Mouse (Mus musculus): Measurements from ENCODE around the gene Pdcd6ip. TPM values are rescaled to one million over a fixed set of nuclear protein-coding genes. Genes with fewer than 3 reads are reported as not detected.

Pdcd6ip gene
- polyA plus RNA-seq, 1 experiment from 2014 or later, result 99.5 TPM

- Histone ChIP-seq H3K27me3 (ENCODE audit: control insufficient read depth, insufficient read depth, low read length) (no peaks in the 10 kb centered on the region), H3K4me1 (ENCODE audit: control insufficient read depth, insufficient read depth, low read length) (no peaks in the 10 kb centered on the region), H3K4me2 (ENCODE audit: low read depth, low read length) (no peak overlapping the region), H3K36me3 (ENCODE audit: control insufficient read depth, insufficient read depth, low read length) (no peaks in the 10 kb centered on the region), H3K4me3 (replicated peaks; ENCODE audit: low read length) (no peak overlapping the region), H3K27ac (ENCODE audit: low read length) (no peak overlapping the region), H3K9ac (ENCODE audit: low read length) (no peak overlapping the region), H3K9me3 (replicated peaks; ENCODE audit: control insufficient read depth, low read length) (no peaks in the 10 kb centered on the region)
- WGBS, result 74% methylated on average over 3 of the region's 3 CpGs
- ATAC-seq (ENCODE audit: insufficient read depth, low FRiP score), result no peak
These were observed 64.0 kb downstream of the Pdcd6ip start for GRCm38 (mm10) chr9:113644076-113644475.

- WGBS, result 72% methylated on average over 15 of the region's 15 CpGs
- no peaks in the 10 kb centered on the region for H3K27me3 ChIP-seq (ENCODE audit: control insufficient read depth, insufficient read depth, low read length)
- H3K4me2 ChIP-seq (ENCODE audit: low read depth, low read length), result no peak overlapping the region
- H3K27ac ChIP-seq (ENCODE audit: low read length), result no peak overlapping the region
- no peak overlapping the region for H3K4me3 ChIP-seq (replicated peaks; ENCODE audit: low read length)
- no peaks in the 10 kb centered on the region for H3K36me3 ChIP-seq (ENCODE audit: control insufficient read depth, insufficient read depth, low read length)
- no peak for ATAC-seq (ENCODE audit: insufficient read depth, low FRiP score)
- H3K4me1 ChIP-seq (ENCODE audit: control insufficient read depth, insufficient read depth, low read length), result no peaks in the 10 kb centered on the region
- H3K9me3 ChIP-seq (replicated peaks; ENCODE audit: control insufficient read depth, low read length), result no peaks in the 10 kb centered on the region
- no peak overlapping the region for H3K9ac ChIP-seq (ENCODE audit: low read length)
These were observed 64.4 kb downstream of the Pdcd6ip start for GRCm38 (mm10) chr9:113643669-113644068.

GRCm38 (mm10) chr9:113634986-113635385, 73.1 kb downstream of the Pdcd6ip start:
- 42% methylated on average over 7 of the region's 7 CpGs for WGBS
- Histone ChIP-seq H3K36me3 (ENCODE audit: control insufficient read depth, insufficient read depth, low read length) (no peaks in the 10 kb centered on the region), H3K9me3 (replicated peaks; ENCODE audit: control insufficient read depth, low read length) (peaks cover 3% of the 10 kb centered on the region; the same call in 1 of the 2 replicates), H3K9ac (ENCODE audit: low read length) (no peak overlapping the region), H3K4me3 (replicated peaks; ENCODE audit: low read length) (no peak overlapping the region), H3K4me2 (ENCODE audit: low read depth, low read length) (no peak overlapping the region), H3K4me1 (ENCODE audit: control insufficient read depth, insufficient read depth, low read length) (no peaks in the 10 kb centered on the region), H3K27me3 (ENCODE audit: control insufficient read depth, insufficient read depth, low read length) (no peaks in the 10 kb centered on the region), H3K27ac (ENCODE audit: low read length) (no peak overlapping the region)
- no peak for ATAC-seq (ENCODE audit: insufficient read depth, low FRiP score)

- Histone ChIP-seq H3K4me3 (replicated peaks; ENCODE audit: low read length) (no peak overlapping the region), H3K9ac (ENCODE audit: low read length) (no peak overlapping the region), H3K27me3 (ENCODE audit: control insufficient read depth, insufficient read depth, low read length) (no peaks in the 10 kb centered on the region), H3K4me2 (ENCODE audit: low read depth, low read length) (no peak overlapping the region), H3K9me3 (replicated peaks; ENCODE audit: control insufficient read depth, low read length) (peaks cover 3% of the 10 kb centered on the region; the same call in 1 of the 2 replicates), H3K4me1 (ENCODE audit: control insufficient read depth, insufficient read depth, low read length) (no peaks in the 10 kb centered on the region), H3K36me3 (ENCODE audit: control insufficient read depth, insufficient read depth, low read length) (no peaks in the 10 kb centered on the region), H3K27ac (ENCODE audit: low read length) (no peak overlapping the region)
- WGBS, result 65% methylated on average over 8 of the region's 8 CpGs
- ATAC-seq (ENCODE audit: insufficient read depth, low FRiP score), result no peak
These were observed 74.8 kb downstream of the Pdcd6ip start for GRCm38 (mm10) chr9:113633168-113633744.

DNA sequence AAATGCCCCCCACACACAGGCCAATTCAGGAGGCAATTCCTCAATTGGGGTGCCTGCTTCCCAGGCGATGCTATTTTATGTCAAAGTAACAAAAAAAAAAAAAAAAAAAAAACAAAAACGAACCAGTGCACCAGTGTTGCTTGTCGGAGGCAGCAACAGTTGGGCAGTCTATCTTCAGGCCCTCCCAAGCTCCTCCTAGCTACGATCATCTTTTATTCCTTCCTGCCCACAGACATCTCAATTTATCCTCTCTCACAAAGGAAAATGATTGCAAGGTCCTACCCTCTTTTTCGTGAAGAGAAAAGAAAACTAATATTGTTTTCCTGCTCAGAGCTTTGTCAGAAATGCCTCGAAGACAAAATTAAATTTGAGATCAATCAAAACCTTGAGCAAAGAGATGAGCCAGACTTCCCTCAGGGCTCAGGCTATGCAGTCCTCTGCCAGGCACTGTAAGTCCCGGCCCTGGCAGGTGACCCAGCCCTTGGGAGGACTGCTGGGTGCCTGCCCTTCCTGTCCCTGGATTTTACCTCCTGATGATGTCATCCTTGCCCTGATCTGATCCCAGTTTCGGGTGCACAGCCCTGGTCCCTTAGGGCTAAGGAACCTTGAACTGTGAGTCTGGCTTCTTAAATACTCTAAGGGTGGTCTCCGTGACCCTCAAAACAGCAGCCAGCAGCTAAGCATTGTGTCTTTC, 75.6 kb downstream of the Pdcd6ip start:
- no peak overlapping the region for H3K4me3 ChIP-seq (replicated peaks; ENCODE audit: low read length)
- H3K9me3 ChIP-seq (replicated peaks; ENCODE audit: control insufficient read depth, low read length), result peaks cover 3% of the 10 kb centered on the region; the same call in 1 of the 2 replicates
- 72% methylated on average over 9 of the region's 9 CpGs for WGBS
- no peaks in the 10 kb centered on the region for H3K27me3 ChIP-seq (ENCODE audit: control insufficient read depth, insufficient read depth, low read length)
- no peaks in the 10 kb centered on the region for H3K4me1 ChIP-seq (ENCODE audit: control insufficient read depth, insufficient read depth, low read length)
- no peak overlapping the region for H3K27ac ChIP-seq (ENCODE audit: low read length)
- no peak overlapping the region for H3K4me2 ChIP-seq (ENCODE audit: low read depth, low read length)
- no peak overlapping the region for H3K9ac ChIP-seq (ENCODE audit: low read length)
- no peak for ATAC-seq (ENCODE audit: insufficient read depth, low FRiP score)
- H3K36me3 ChIP-seq (ENCODE audit: control insufficient read depth, insufficient read depth, low read length), result no peaks in the 10 kb centered on the region

DNA sequence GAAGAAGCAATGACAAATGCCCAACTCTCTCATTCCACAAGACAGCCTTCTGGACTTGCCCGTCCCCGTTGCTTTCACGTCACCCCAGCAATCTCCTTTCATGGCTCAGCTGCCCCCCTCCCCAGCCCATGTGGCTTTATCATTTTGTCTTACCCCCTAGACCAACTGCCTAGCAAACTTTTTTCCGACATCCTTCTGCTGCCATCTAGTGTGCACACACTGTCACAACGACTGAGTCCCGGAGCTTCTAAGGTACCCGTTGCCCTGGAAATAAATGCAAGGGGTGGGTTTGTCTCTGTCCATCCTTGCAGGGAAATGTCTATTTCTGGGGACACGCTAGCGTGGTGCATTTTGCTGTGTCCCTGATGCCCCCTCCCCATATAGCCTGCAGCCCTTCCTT, 78.4 kb downstream of the Pdcd6ip start:
- H3K4me2 ChIP-seq (ENCODE audit: low read depth, low read length), result no peak overlapping the region
- 10% methylated on average over 9 of the region's 9 CpGs for WGBS
- no peak overlapping the region for H3K9ac ChIP-seq (ENCODE audit: low read length)
- no peak overlapping the region for H3K27ac ChIP-seq (ENCODE audit: low read length)
- H3K36me3 ChIP-seq (ENCODE audit: control insufficient read depth, insufficient read depth, low read length), result no peaks in the 10 kb centered on the region
- H3K27me3 ChIP-seq (ENCODE audit: control insufficient read depth, insufficient read depth, low read length), result no peaks in the 10 kb centered on the region
- no peaks in the 10 kb centered on the region for H3K9me3 ChIP-seq (replicated peaks; ENCODE audit: control insufficient read depth, low read length)
- no peak overlapping the region for H3K4me3 ChIP-seq (replicated peaks; ENCODE audit: low read length)
- no peak for ATAC-seq (ENCODE audit: insufficient read depth, low FRiP score)
- H3K4me1 ChIP-seq (ENCODE audit: control insufficient read depth, insufficient read depth, low read length), result no peaks in the 10 kb centered on the region

- WGBS, result 82% methylated on average over 11 of the region's 11 CpGs
- H3K4me2 ChIP-seq (ENCODE audit: low read depth, low read length), result no peak overlapping the region
- H3K9ac ChIP-seq (ENCODE audit: low read length), result no peak overlapping the region
- no peak overlapping the region for H3K27ac ChIP-seq (ENCODE audit: low read length)
- ATAC-seq (ENCODE audit: insufficient read depth, low FRiP score), result no peak
- no peaks in the 10 kb centered on the region for H3K27me3 ChIP-seq (ENCODE audit: control insufficient read depth, insufficient read depth, low read length)
- no peaks in the 10 kb centered on the region for H3K36me3 ChIP-seq (ENCODE audit: control insufficient read depth, insufficient read depth, low read length)
- H3K4me3 ChIP-seq (replicated peaks; ENCODE audit: low read length), result no peak overlapping the region
- H3K9me3 ChIP-seq (replicated peaks; ENCODE audit: control insufficient read depth, low read length), result no peaks in the 10 kb centered on the region
- H3K4me1 ChIP-seq (ENCODE audit: control insufficient read depth, insufficient read depth, low read length), result no peaks in the 10 kb centered on the region
These were observed 78.9 kb downstream of the Pdcd6ip start for GRCm38 (mm10) chr9:113629191-113629590.

DNA sequence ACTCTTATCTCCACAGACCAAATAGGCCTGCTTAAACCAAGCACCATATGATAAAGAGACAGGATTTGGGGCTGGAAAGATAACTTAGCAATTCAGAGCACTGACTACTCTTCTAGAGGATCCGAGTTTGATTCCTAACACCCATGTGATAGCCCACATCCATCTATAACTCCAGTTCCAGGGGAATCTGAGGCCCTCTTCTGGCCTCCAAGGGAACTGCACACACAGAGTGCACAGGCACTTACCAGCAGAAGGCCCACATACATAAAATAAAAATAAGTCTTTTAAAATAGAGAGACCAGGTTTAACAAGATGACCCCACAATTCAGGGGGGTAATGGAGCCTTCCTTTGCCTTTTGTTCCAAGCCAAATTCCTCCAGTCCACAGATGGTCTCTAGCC, 79.3 kb downstream of the Pdcd6ip start:
- WGBS, result 90% methylated on average over 1 of the region's 1 CpGs
- H3K27ac ChIP-seq (ENCODE audit: low read length), result no peak overlapping the region
- no peak for ATAC-seq (ENCODE audit: insufficient read depth, low FRiP score)
- H3K9ac ChIP-seq (ENCODE audit: low read length), result no peak overlapping the region
- H3K27me3 ChIP-seq (ENCODE audit: control insufficient read depth, insufficient read depth, low read length), result no peaks in the 10 kb centered on the region
- no peaks in the 10 kb centered on the region for H3K4me1 ChIP-seq (ENCODE audit: control insufficient read depth, insufficient read depth, low read length)
- no peaks in the 10 kb centered on the region for H3K36me3 ChIP-seq (ENCODE audit: control insufficient read depth, insufficient read depth, low read length)
- H3K4me2 ChIP-seq (ENCODE audit: low read depth, low read length), result no peak overlapping the region
- H3K9me3 ChIP-seq (replicated peaks; ENCODE audit: control insufficient read depth, low read length), result no peaks in the 10 kb centered on the region
- H3K4me3 ChIP-seq (replicated peaks; ENCODE audit: low read length), result no peak overlapping the region

- Histone ChIP-seq H3K27me3 (ENCODE audit: control insufficient read depth, insufficient read depth, low read length) (no peaks in the 10 kb centered on the region), H3K9ac (ENCODE audit: low read length) (no peak overlapping the region), H3K4me1 (ENCODE audit: control insufficient read depth, insufficient read depth, low read length) (no peaks in the 10 kb centered on the region), H3K4me3 (replicated peaks; ENCODE audit: low read length) (no peak overlapping the region), H3K27ac (ENCODE audit: low read length) (no peak overlapping the region), H3K4me2 (ENCODE audit: low read depth, low read length) (no peak overlapping the region), H3K9me3 (replicated peaks; ENCODE audit: control insufficient read depth, low read length) (no peaks in the 10 kb centered on the region), H3K36me3 (ENCODE audit: control insufficient read depth, insufficient read depth, low read length) (no peaks in the 10 kb centered on the region)
- WGBS, result 89% methylated on average over 10 of the region's 10 CpGs
- no peak for ATAC-seq (ENCODE audit: insufficient read depth, low FRiP score)
These were observed 81.3 kb downstream of the Pdcd6ip start for GRCm38 (mm10) chr9:113626730-113627129.
